Mouse (Mus musculus) heart, postnatal 0 days (tissue): ENCODE measurements around the gene Zbtb25.

Experiments
- CTCF ChIP-seq: IDR thresholded peaks from 2 replicates; pipeline ENCODE4 v1.5.1; 2016; ENCODE audit warnings: antibody characterized with exemption, control low read depth, low read depth
- EP300 ChIP-seq: IDR thresholded peaks from 2 replicates; pipeline ENCODE4 v1.6.1; 2016; ENCODE audit warnings: antibody characterized with exemption, low read depth

DNA sequence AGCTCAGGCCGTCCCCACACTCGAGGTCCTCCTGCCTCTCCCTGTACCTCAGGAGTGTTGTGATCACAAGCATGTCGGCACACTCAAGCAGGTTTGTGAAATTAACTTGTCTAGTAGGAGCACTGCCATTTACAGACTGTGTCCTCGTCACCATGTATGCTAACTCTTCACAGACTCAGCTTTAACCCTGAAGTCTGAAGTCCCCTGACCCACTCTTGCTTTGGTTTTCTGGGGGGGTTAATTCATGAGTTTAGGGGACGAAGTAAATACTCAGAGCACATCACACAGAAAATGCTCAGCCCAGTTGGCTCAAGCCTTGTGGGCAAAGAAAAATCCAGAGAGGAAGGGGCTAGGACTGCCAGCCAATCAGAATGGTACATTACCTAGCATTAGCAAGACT, 33.8 kb downstream of the Zbtb25 start:
- no peak for TF ChIP-seq CTCF
- no peak for TF ChIP-seq EP300
